Mouse (Mus musculus) thymus, adult 2 months (tissue): Measurements from ENCODE around the gene Slc9b1.

Experiments used
- CTCF ChIP-seq: fragments of 200-500 bp; IDR thresholded peaks from 2 replicates; pipeline ENCODE4 v1.5.1; 2012; ENCODE audit warnings: mild to moderate bottlenecking, control low read depth, low read length, moderate library complexity, borderline replicate concordance; ENCODE audit not compliant: control insufficient read depth, poor library complexity, insufficient read depth; ENCODE audit errors: extremely low read depth
- POLR2A ChIP-seq: fragments of 200-500 bp; IDR thresholded peaks from 2 replicates; pipeline ENCODE4 v1.6.1; 2012; ENCODE audit warnings: mild to moderate bottlenecking, low read length, control low read depth, moderate library complexity; ENCODE audit not compliant: control insufficient read depth, poor library complexity, insufficient read depth; ENCODE audit errors: extremely low read depth

DNA sequence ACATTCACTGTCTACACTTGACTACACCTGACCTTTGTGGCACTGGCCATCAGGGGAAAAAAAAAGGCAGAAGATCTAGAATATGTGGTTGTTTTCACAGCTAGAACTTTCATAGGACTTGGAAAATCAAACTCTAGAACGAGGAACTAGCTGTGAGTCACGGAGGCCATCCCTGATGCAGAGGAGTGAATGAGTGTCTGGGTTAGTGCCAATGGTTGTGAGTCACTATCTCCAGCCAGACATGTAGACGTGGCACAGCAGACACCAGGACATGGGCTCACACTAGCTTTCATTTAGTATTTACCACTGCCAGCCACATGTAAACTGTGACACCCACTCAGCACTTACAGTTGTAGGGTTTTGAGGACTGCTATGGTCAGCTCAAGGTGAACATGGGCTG is 49.3 kb upstream of the Slc9b1 start:
- TF ChIP-seq POLR2A (no peak), CTCF (no peak)
